Mouse (Mus musculus) R1 (cell line): Measurements from ENCODE around the gene Ifi35.
"Not testable (repeated sequence)": the region's sequence is repeated elsewhere in the genome, so short reads cannot be mapped to it uniquely, and the experiment has no call there.

Experiments used
- DNase-seq: peaks from one replicate; pipeline ENCODE4 v3.0.0-alpha.2; 2018; ENCODE audit warnings: low read depth, low spot score

The Ifi35 gene

DNA sequence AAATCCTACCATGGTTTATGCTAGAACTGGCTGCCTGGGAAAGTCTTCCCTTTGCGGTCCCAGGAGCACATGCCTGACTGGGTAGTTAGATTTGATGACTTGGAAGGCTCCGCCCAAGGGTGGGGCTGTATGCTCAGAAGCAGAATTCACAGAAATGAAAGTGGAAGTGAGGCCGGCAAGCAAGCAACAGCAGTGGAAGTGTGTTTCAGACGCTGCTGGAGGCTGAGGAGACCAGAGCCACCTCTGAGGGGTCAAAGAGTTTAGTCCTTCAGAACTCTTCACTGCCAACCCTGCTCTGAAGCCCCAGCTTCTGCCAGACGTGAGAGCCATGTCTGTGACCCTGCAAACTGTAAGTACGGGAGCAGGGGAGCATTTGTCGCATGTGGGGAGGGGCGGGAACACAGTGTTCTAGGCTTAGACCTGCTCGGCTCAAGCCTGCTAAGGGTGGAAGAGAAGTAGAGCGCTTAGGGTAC is at the start of gene Ifi35:
Ifi35 (plus strand) TSS at position 134 of the 473 bp plus-strand sequence.
- DNase-seq = peak; percentile 86

DNA sequence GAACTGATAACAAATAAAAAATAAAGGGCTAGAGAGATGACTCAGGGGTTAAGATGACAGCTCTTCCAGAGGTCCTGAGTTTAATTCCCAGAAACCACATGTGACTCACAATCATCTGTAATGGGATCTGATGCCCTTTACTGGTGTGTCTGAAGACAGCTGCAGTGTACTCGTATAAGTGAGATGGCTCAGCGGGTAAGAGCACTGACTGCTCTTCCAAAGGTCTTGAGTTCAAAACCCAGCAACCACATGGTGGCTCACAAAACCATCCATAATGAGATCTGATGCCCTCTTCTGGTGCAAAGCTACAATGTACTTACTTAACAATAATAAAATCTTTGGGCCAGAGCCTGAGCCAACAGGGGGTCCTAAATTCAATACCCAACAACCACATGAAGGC is 32.9 kb upstream of the Ifi35 start:
- DNase-seq = peak; percentile 39

GRCm38 (mm10) chr11:101416433-101417100 is 31.6 kb upstream of the Ifi35 start:
- DNase-seq = peak; percentile 84

GRCm38 (mm10) chr11:101417101-101417855 is 30.9 kb upstream of the Ifi35 start, which contains the start of gene Aarsd1:
Gene Aarsd1 (minus strand): TSS chr11:101417615.
- peak; percentile 89 for DNase-seq

DNA sequence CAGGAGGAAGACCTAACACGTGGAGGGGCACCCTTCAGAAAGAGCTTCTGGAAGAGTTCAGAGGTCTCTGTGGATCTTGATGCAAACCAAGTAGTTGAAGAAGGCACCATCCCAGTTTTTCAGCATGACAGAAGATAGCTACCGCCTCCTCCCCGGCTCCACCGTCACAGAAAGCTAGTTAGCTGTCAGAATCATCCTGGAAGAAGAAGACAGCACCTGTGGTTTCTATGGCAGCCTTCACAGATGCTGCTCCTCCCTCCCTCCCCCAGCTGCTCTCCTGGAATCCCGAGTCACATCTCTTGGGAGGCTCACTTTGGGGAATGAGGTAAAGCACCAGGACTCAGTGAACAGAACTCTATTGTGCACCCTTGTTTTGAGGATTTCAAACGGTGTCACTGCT is 29.2 kb upstream of the Ifi35 start:
- DNase-seq = no peak

- peak; percentile 73 for DNase-seq
Observed at GRCm38 (mm10) chr11:101419610-101420009, 28.6 kb upstream of the Ifi35 start.

GRCm38 (mm10) chr11:101420148-101420547 is 28.1 kb upstream of the Ifi35 start:
- DNase-seq = no peak

GRCm38 (mm10) chr11:101424105-101424851 is 23.9 kb upstream of the Ifi35 start, which contains the start of gene Gm27029:
Gene Gm27029 (minus strand): TSS chr11:101424796.
- DNase-seq = peak; percentile 68

GRCm38 (mm10) chr11:101424925-101425813 is 23.0 kb upstream of the Ifi35 start, which contains the start of the genes Rundc1 and Ptges3l:
Gene Rundc1 (plus strand): TSS chr11:101425085.
Gene Ptges3l (minus strand): TSS chr11:101425333.
- peak; percentile 97 for DNase-seq

- no peak for DNase-seq
Observed at GRCm38 (mm10) chr11:101426165-101426564, 22.0 kb upstream of the Ifi35 start.

- DNase-seq = no peak
Observed at GRCm38 (mm10) chr11:101431327-101431726, 16.9 kb upstream of the Ifi35 start.

DNA sequence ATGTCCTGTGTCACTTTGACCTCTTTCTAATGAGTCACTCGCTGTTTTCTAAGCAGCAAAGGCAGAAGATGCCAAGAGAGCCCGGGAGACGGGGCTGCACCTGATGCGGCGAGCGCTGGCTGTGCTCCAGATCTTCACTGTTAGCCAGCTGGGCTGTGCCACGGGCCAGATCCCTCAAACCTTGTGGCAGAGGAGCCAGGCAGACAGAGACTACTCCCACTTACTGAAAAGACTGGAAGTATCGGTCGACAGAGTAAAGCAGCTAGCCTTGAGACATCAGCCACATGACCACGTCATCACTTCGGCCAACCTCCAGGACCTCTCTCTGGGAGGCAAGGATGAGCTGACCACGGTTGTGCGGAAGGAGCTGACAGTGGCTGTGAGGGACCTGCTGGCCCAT is 14.8 kb upstream of the Ifi35 start:
- no peak for DNase-seq

DNA sequence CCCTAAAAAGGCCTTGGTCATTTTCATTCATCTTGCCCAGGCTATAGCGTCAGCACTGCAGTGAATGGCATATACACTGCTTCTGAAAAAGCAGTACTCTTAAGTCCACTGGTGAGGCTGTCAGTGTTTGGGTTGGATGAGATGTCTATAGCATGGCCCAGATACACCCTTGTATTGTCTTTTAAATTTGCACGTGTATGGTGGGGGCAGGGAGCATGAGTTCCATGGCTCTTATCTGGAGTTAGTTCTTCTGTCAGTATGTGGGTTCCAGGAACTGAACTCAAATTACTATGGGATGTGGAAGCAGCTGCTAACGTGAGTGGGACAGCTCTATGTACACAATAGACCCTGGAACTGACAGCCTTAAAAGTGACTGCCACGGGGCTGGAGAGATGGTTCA is 12.4 kb upstream of the Ifi35 start:
- DNase-seq = peak; percentile 63

- peak; percentile 76 for DNase-seq
Observed at GRCm38 (mm10) chr11:101436916-101437315, 11.3 kb upstream of the Ifi35 start.

DNA sequence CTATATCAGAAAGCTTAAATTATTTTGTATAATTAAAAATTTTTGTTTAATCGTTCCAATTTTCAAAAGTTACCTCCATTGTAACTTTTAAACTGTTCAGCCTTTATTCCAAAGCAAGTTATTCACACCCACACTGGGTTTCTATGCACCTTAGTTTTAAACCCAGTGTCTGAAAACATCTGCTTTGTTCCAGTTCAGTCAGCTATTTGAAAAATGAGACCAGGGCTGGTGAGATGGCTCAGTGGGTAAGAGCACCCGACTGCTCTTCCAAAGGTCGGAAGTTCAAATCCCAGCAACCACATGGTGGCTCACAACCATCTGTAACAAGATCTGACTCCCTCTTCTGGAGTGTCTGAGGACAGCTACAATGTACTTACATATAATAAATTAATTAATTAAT is 10.2 kb upstream of the Ifi35 start:
- DNase-seq = peak; percentile 40

DNA sequence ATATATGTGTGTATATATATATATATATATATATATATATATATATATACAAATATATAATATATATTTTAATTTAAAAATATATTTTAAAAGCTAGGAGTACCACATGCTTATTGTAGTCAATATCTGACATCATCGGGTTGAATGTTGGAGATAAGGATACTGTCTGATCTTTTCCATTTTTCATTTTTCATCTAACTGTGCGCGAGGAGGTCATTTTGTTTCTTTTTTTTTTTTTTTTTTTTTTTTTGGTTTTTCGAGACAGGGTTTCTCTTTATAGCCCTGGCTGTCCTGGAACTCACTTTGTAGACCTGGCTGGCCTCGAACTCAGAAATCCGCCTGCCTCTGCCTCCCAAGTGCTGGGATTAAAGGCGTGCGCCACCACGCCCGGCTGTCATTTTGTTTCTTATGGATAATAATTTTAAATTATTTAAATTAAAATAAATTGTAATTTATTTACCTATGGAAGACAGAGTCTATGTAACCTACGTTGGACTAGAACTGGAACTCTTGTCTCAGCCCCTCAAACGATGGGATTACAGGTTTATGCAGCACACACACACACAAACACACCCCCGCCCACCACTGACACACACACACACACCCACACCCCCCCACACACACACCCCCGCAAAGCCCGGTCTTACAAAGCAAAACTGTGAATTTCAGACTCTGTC is 6.6 kb upstream of the Ifi35 start:
- not testable (repeated sequence) for DNase-seq

GRCm38 (mm10) chr11:101442127-101442693 is 6.0 kb upstream of the Ifi35 start, which contains the start of gene Rpl27:
Gene Rpl27 (plus strand): TSS chr11:101442298.
- peak; percentile 100 for DNase-seq

DNA sequence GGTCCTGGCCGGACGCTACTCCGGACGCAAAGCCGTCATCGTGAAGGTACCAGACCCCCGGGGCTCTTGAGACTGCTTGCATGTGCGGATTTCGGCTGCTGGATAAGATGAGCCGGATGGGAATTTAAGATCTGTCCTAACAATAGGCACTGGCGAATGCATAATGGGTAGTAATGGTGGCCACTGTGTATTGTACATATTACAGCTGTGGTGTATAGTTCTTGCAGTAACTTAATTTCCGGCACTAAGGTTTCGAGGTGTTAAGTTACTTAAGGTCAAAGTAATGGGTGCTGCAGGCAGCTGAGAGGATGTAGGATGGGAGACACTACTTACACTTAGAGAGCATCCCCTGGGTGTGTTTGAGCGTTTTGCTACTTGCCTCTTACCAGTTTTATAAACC is 5.4 kb upstream of the Ifi35 start:
- DNase-seq = no peak

- DNase-seq = peak; percentile 65
Observed at GRCm38 (mm10) chr11:101446319-101446718, 1.9 kb upstream of the Ifi35 start.

- not testable (repeated sequence) for DNase-seq
Observed at GRCm38 (mm10) chr11:101446860-101447259, 1.3 kb upstream of the Ifi35 start.
